Mouse (Mus musculus) A20 (cell line): ENCODE data around the gene Cdk8.
"Not testable (repeated sequence)": the region's sequence is repeated elsewhere in the genome, so short reads cannot be mapped to it uniquely, and the experiment has no call there.

Experiments used
- DNase-seq: peaks from one replicate; pipeline ENCODE4 v3.0.0-alpha.2; 2011; ENCODE audit warnings: low read depth, low spot score

Gene Cdk8

DNA sequence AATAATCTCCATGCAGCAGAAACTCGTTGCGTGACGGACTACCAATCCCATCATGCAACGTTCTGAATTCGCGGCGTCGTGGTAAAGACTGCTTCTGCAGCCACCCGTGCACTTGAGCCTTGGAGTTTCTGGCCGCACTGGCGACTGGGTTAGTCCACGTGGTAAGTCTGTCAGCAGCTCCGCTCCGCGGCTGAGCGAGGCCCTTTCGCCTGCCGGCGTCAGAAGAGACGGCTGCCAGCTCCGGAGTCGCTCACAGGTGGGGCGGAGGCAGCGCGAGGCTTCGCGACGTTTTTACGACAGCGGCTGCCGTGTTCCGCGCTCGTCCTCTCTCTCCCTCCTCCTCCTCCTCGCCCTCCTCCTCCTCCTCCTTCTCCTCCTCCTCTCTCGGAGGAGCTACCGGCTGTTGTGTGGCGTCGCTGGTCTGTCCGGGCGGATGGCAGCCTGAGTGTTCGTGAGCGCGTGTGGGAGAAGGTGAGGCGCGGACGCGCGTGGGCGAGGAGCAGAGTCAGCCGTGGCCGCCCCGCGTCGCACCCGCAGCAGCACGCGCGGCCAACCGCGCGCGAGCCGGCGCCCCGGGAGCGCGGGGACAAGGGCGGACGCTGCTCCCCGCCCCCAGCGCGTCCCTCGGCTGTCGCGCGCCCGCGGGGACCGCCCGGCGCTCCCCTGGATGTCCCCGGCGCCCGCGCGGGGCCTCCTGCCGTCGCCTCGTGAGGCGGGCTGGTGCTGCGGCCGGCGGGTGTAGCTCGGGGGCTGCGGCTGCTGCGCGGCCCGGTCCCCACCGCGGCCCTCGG is at the start of gene Cdk8:
Gene Cdk8, plus strand, starts transcription at position 367 of the 791 bp plus-strand sequence.
- DNase-seq = peak; percentile 98

DNA sequence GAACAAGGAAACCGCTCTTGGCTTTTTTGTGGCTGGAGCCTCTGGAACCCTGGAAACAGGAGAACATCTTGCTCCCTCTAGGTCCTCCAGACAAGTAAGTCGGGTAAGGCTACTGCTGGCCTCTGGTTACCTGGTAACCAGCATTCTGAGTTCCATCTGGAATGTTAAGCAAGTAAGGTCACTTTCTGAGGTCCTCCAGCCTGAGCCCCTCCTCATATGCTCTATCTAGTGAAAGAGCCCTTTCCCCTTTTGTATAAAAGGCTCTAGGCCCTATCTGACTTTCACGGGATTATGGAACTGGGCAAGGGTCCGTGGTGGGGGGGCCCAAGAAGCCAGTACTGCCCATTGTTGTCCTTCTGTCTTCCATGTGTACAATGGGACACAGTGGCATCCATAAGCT is 45.8 kb upstream of the Cdk8 start, which contains the start of gene 1700001J03Rik:
Gene 1700001J03Rik, minus strand, starts transcription at position 101 of the 400 bp plus-strand sequence.
- not testable (repeated sequence) for DNase-seq

DNA sequence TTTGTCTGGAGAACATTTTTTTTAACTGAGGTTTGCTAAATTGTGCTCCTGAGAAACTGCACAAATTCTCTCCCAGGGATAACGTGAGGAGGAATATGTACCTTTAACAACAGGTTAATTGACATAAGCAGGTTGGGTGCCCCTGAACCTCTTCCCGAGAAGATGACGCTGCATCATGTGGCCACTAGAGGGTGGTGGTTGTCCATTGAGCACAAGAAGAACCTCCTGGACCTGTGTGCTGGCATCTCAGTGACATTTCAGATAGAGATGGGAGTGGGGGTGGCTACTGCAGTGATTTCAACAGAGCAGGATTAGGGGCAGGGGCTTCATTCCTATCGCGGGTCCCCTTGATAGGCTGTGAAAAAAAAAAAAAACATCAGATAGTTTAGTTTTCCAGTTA is 43.6 kb upstream of the Cdk8 start:
- DNase-seq = not testable (repeated sequence)

DNA sequence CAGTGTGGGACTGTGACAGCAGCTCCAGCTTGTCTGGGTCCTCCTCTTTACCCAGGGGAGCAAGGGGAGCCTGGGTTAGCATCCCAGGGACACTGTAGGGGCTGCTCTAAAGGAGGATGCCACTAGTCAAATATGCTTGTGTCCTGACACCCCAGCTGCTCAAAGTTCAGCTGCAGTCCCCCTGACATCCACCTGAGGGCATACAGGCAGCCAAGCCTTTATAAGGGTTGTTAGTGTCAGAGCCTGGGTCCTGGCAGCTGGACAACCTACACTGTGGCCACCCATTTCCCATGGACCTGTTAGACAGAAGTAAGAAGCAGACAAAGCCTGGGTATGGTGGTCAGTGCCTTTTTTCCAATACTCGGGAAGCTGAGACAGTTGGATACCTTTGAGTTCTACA is 42.9 kb upstream of the Cdk8 start:
- DNase-seq = no peak

DNA sequence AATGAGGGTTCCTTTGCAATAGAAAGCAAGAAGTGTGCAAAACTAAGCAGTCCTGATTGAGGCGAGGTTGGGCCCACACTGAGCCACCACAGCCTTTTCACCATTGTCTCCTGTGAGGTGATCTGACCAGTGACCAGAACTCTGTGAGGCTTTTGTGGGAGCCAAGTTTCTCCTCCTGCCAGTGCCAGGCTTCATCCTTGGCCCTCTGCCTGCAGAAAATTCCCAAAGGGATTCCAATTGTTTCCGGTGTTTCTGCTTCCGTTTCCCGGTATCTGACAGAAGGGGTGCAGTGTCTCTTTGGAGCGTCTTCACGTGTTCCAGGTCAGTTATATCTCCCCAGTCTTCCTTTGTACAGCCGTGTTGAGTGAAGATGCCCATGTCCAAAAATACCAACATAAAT is 42.3 kb upstream of the Cdk8 start:
- no peak for DNase-seq

DNA sequence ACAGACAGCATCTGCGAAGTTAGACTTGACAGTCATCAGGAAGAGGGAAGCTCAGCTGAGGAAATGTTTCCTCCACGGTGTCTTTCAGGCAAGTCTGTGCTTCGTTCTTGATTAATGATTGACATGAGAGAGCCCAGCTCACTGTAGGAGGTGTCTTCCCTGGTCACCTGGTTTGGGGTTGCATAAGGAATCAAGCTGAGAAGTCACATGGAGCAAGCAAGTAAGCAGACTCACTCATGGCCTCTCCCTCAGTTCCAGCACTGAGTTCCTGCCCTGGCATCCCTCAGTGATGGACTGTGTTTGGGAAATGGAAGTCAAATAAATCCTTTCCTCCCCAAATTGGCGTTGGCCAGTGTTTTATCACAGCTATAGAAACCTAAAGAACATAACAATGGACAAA is 40.9 kb upstream of the Cdk8 start:
- no peak for DNase-seq

DNA sequence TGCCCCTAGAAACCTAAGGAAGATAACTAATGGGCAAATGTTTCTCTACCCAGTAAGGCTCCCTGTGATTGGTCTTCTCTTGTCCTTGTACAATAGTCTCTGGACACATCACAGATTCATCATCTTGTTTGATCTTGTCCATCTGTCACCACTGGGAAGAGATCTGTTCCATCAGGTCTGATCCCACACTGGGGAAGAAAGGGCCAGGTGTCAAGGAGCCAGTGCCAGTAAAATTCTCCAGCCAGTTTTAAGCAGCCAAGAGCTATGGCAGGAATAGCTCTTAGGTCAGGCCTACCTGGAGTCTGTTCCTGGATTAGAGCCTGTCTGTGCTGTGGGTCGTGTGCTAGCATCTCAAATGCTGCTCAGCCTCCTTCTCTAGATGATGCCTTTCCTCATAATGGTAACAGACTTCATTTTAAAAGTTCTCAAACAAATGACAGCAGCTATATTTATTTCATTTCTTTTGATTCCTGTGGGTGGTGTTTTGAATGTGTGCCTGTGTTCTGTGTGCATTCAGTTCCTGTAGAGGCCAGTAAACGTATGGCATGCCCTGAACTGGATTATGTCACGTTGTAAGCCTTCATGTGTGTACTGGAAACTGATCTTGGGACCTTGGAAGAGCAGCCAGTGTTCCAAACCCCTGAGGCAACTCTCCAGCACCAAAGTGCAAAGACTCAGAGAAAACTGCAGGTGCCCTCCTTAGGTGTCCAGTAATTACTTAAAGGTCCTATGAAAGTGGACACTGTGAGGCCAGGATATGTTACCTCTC is 40.3 kb upstream of the Cdk8 start:
- DNase-seq = no peak

DNA sequence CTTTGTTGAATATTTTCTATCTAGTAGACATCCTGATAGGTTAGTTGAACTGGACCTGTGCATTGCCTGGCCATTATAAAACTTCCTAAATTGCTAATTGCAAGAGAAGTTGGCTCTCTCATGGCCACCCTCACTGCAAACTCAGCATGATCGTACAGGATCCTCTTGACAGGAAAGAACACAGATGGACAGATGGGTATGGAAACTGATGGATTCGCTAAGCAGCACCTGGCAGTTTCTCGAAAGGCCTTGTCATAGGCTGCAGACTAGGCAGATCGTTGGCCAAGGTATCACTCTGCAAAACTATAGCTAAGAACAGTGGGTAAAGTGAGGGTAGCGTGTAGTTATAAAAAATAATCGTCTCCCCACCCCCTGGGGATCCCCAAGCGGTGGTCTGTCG is 37.7 kb upstream of the Cdk8 start:
- DNase-seq = no peak

DNA sequence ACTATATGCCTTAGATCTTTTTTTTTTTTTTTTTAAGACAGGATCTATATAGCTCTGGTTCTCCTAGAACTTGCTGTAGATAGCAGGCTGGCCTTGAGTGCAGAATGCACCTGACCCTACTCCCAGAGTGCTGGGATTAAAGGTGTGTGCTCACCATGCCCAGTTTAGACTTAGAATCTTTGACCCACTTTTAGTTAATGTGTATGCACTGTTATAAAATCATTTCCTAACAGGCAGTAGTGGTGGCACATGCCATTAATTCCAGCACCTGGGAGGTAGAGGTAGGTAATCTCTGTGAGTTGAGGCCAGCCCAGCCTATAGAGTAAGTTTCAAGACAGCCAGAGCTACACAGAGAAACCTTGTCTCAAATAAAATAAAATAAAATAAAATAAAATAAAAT is 32.0 kb upstream of the Cdk8 start:
- DNase-seq = no peak

DNA sequence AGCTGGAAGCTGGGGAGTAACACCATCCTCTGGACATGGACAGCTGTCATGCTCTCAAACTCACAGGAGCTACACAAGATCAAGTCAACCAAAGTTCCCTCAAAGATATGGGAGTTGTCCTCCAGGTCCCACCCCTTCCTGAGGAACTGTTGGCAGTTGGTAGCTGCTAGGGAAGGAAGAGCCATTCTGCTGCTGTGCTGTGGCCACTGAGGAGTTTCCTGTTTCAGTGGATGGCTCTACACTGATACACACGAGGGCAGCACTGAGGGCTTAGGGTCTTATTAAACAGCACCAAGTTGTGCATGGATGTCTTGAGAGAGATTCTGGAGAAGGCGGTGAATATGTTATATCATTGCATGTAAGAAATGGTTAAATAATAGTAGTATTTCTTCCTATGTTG is 31.5 kb upstream of the Cdk8 start:
- DNase-seq = peak; percentile 34

DNA sequence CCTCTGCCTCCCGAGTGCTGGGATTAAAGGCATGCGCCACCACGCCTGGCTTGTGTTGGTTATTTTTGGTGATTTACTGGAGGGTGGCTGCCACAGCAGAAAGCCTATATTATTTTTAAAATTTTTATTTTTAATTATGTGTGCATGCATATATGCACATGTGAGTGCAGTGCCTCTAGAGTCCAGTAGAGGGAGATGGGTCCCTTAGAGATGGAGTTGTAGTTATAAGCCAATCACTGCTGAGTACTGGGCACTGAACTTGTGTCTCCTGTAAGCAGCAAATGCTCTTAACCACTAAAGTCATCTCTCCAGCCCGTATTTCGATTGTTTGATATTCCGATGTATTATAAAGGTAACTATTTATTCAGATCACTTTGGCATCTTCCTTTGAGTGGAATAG is 30.4 kb upstream of the Cdk8 start:
- peak; percentile 18 for DNase-seq

DNA sequence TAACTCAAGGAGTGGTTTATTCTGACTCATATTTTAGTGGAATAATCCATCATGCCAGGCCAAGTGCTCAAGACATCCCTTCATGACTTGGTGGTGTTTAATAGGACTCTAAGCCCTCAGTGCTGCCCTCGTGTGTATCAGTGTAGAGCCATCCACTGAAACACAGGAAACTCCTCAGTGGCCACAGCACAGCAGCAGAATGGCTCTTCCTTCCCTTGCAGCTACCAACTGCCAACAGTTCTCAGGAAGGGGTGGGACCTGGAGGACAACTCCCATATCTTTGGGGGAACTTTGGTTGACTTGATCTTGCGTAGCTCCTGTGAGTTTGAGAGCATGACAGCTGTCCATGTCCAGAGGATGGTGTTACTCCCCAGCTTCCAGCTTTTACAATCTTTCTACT is 27.1 kb upstream of the Cdk8 start:
- no peak for DNase-seq

DNA sequence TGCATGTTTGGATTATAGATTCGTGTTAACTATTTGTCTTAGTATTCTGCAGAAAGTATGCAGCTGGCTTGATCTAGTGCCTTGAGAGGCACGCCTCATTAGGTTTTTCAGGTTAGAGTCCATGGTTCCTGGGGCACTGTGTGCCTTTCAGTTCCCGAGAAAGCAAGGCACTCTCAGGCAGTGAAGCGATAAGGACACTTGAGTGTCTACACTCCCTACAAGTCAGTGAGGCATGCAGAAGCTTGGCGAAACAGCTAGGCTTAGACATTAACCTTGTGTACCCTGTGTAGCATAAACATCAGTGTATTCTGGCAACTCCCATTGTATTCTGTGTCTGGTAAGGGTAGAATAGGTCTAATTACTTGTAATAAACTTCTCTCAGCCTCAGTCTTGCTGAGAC is 25.5 kb upstream of the Cdk8 start:
- no peak for DNase-seq

DNA sequence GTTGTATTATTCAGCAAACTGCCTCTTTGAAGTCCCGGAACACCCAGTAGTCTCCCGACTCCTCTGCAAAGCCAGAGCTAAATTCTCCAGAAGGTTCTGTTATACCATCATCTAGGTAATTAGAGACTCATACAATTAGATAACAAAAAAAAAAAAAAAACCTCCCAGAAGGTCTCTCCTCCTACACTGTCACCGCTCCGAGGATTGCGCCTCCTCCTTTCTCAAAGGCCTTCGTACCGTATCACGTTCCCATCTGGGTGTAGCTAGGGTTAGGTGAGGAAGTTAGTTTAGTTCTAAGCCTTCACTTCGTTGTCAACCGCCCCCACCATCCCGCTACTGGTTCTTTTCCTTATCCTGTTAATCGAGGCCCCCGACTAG is 10.5 kb upstream of the Cdk8 start:
- no peak for DNase-seq

DNA sequence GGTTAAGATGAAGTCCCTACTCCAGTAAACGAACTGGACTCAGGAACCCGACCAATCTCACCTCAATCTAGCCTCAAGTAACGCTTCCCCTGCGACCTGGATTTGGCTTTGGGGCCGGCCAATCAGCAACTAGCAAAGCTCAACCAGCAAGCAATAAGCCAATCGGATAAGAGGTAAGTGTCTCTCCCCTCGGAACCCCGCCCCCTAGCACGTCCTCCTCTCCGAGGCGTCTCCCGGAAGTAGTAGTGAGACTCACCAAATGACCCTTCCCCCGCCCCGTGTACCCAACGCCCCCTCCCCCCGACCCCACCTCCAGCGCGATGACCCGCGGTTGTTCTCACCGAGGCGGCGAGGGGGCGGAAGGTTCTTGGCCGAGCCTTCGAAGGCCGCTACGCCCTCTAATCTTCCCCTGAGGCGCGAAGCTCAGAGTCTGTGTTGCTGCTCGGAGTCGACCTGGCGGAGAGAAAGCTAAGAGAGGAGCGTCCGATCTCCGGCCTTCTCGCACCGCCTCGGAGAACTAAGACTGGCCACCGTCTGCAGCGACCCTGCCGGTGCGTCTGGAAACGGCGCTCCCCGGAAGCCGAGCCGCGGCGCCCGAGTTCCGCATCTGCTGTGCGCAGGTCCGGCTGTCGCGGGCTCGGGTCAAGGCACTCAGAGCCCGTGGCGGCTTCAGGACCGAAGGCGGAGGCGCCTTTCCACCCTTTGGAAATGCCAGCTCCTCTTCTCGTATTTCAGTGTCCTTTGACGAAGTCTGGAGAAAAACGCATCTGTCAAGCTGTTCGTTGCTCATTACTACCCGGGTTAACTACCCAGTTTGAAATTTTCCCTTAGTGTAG is 9.9 kb upstream of the Cdk8 start, which contains the start of gene Rnf6:
Gene Rnf6, minus strand, starts transcription at position 677 of the 836 bp plus-strand sequence.
- DNase-seq = peak; percentile 95

DNA sequence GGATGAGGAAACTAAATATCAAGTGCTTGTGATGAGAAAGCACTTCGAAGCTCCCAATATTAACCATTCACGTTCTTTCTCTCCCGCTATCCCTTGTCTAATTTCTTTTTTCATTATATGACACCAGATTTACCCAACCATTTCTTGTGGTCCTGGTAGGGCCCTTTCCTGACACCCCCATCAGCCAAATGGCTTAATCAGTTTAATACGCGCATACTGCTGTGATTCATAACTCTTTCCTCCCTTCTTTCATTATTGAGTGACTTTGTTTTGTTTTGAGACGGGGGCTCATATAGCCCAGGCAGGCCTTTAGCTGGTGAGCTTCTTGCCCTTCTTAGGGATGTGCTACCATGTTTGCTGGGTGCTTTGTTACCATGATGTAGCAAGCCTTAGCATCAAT is 9.3 kb upstream of the Cdk8 start:
- no peak for DNase-seq

DNA sequence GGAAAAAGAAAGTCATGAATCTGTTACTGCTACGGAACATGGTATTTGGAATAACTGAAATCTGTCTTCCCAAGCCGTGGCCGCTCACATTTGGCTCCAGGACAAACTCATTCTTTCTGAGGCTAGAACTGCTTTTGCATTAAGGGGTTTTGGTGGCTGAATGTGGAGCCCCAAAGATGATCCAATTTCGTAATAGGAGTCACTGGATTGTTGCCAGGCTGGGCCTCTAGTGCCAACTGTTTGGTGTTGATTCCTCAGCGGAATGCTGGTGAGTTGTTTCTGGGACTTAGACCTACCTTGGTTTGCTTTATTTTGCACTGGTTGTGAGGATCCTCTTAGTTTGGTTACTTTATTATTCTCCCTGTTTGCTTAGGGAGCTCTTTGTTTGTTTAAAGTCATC is 7.2 kb upstream of the Cdk8 start:
- no peak for DNase-seq

DNA sequence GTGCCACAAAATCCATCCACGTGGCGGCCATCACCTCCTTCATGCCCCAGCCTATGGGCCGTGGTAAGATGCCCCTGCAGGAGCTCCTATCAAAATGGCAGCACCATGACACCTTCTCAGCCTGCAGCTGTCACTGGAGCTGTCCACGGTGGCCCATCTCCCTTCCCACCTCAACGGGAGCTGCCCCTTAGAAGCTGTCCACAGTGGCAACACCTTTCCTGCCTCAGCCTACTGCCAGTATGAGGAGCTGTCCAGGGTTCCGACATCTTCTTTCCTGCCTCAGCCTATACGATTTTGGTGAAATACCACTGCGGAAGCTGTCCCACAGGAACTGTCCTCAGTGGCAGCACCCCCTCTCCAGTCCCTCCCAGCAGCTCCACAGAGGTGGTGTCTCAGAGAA is 3.5 kb upstream of the Cdk8 start:
- no peak for DNase-seq

DNA sequence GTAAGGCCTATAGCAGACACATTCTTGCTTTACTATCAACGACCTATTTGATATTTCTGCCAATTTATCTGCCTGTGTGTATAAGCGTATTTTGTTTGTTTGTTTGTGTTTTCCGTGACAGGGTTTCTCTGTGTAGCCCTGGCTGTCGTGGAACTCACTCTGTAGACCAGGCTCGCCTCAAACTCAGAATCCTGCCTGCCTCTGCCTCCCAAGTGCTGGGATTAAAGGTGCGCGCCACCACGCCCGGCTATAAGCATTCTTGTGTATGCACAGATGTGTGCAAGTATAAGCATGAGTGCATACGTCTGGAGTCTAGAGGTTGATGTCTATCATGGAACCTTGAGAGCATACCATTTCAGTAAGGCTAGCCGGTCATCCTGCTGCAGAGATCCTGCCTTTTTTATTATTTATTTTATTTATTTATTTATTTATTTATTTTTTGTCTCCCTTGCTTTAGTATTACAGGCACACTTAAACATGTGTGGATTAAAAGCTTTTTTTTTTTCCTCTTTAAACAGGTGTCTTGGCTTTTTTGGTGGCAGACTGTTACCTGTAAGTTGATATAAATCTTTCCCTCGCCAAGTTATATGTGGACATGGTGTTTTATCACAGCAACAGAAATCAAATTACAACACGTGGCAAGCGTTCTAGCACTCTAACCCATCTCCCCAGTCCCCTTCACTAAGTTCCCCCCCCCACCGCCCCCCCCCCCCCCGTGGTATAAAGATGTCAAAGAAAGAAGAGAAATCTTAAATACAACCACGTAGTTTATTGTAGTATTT is 970 bp upstream of the Cdk8 start:
- DNase-seq = no peak

DNA sequence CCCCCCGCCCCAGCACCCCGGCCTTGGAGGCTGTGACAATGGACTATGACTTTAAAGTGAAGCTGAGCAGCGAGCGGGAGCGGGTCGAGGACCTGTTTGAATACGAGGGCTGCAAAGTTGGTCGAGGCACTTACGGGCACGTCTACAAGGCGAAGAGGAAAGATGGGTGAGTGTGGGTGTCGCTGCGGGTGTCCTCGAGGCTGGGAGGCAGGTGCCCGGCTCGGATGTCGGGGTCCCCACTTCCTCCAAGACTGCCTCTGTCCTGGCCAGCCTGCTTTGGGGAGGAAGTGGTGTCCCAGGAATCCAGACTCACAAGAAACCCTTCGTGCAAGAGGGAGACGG is 596 bp downstream of the Cdk8 start:
- DNase-seq = peak; percentile 74

DNA sequence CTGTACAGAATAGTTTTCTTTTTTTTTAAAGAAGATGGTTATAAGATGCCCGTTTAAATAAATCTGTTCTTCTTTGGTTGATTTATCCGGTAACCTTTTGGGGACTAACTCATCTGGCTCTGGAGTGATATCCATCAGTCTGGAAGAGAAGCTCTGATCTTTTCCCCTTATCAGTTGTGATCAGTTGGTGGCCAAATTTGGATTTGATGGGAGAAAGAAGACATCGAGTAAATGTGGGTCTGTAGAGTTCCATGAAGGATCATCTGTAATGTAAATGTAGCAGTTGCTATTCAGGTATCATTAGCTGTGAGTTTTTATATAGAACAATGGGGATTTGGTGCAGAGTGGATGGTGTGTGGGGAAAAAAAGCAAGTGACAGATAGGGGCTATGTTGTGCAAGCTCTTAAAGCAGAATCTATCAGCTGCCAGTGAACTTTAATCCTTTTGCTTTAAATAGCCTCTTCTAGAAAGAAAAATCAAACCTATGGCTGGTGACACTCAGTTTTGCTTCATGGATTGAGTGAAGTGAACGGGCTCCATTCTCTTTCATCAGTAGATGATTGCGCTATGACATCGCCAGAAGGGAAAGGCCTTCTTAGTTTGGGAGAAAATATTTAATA is 1.1 kb downstream of the Cdk8 start:
- peak; percentile 37 for DNase-seq
